Mouse (Mus musculus) CH12.LX (cell line): ENCODE results near the gene Creb1. TPM values are rescaled to one million over a fixed set of nuclear protein-coding genes. Genes with fewer than 3 reads are reported as not detected.

ENCODE experiments used
- DNase-seq: peaks from one replicate; pipeline ENCODE4 v3.0.0-alpha.2; 2013; ENCODE audit errors: extremely low read depth
- H3K27ac ChIP-seq: 2 replicates; pipeline ENCODE4 v1.5.1; 2012; ENCODE audit warnings: low read depth, mild to moderate bottlenecking, control low read depth, moderate library complexity; ENCODE audit not compliant: insufficient read depth
- H3K27me3 ChIP-seq: replicated peaks from 2 replicates; pipeline ENCODE3; 2012; ENCODE audit warnings: inconsistent platforms
- H3K36me3 ChIP-seq, 2 experiments: replicated peaks in 1 of 2; 2 replicates each; pipeline versions ENCODE3 to v1.6.1; 2012; ENCODE audit warnings: inconsistent platforms in 1 of 2, low read length in 1 of 2, mild to moderate bottlenecking in 1 of 2, mixed read lengths in 1 of 2, moderate library complexity in 1 of 2; ENCODE audit not compliant: control insufficient read depth in 1 of 2, insufficient read depth in 1 of 2
- H3K4me1 ChIP-seq, 2 experiments: 2 replicates each; pipeline ENCODE4 v1.6.1; 2012; ENCODE audit warnings: inconsistent platforms in 1 of 2, moderate library complexity in 1 of 2; ENCODE audit not compliant: insufficient read depth in 2 of 2, control insufficient read depth in 1 of 2
- H3K4me2 ChIP-seq: 2 replicates; pipeline ENCODE4 v1.6.1; 2012; ENCODE audit warnings: low read depth, mild to moderate bottlenecking, control low read depth; ENCODE audit not compliant: poor library complexity, insufficient read depth, severe bottlenecking
- H3K4me3 ChIP-seq, 3 experiments: fragments of 150-350 bp in 1 of 3; sonication (generic) in 1 of 3; replicated peaks in 1 of 3; 2 replicates each; pipeline versions ENCODE3 to v1.5.1; 2011 to 2012; ENCODE audit warnings: low read depth in 2 of 3, low read length in 2 of 3, mild to moderate bottlenecking in 2 of 3, moderate library complexity in 2 of 3, control low read depth in 1 of 3, improper control_type of control experiment in 1 of 3, inconsistent platforms in 1 of 3, mixed read lengths in 1 of 3; ENCODE audit not compliant: poor library complexity in 1 of 3
- H3K79me2 ChIP-seq: replicated peaks from 2 replicates; pipeline ENCODE4 v1.6.1; 2012; ENCODE audit warnings: mild to moderate bottlenecking, moderate library complexity; ENCODE audit not compliant: control insufficient read depth, poor library complexity, insufficient read depth, severe bottlenecking; ENCODE audit errors: extremely low read depth
- H3K9ac ChIP-seq: 2 replicates; pipeline ENCODE4 v1.6.1; 2012; ENCODE audit warnings: low read depth, mild to moderate bottlenecking, control low read depth, moderate library complexity; ENCODE audit not compliant: insufficient read depth
- H3K9me3 ChIP-seq: replicated peaks from 2 replicates; pipeline ENCODE3; 2012; ENCODE audit warnings: low read length, inconsistent platforms, mixed read lengths
- ETS1 ChIP-seq: conservative IDR thresholded peaks from 2 replicates; pipeline ENCODE4 v1.6.1; 2012; ENCODE audit warnings: low read depth, mild to moderate bottlenecking, inconsistent platforms, low read length, improper control_type of control experiment, moderate library complexity
- GABPA ChIP-seq: IDR thresholded peaks from 2 replicates; pipeline ENCODE4 v1.6.1; 2012; ENCODE audit warnings: low read depth, low read length, improper control_type of control experiment, inconsistent platforms; ENCODE audit not compliant: insufficient replicate concordance
- IRF4 ChIP-seq: IDR thresholded peaks from 2 replicates; pipeline ENCODE4 v1.6.1; 2014; ENCODE audit warnings: low read depth, mild to moderate bottlenecking, inconsistent platforms, low read length, improper control_type of control experiment
- JUN ChIP-seq: IDR thresholded peaks from 2 replicates; pipeline ENCODE4 v1.6.1; 2011; ENCODE audit warnings: low read depth, mild to moderate bottlenecking, low read length, improper control_type of control experiment, moderate library complexity; ENCODE audit not compliant: insufficient read depth
- JUND ChIP-seq: conservative IDR thresholded peaks from 2 replicates; pipeline ENCODE4 v1.6.1; 2011; ENCODE audit warnings: low read depth, low read length, improper control_type of control experiment
- MAX ChIP-seq: IDR thresholded peaks from 2 replicates; pipeline ENCODE4 v1.6.1; 2011; ENCODE audit warnings: low read length, improper control_type of control experiment
- MXI1 ChIP-seq: IDR thresholded peaks from 2 replicates; pipeline ENCODE4 v1.6.1; 2011; ENCODE audit warnings: mild to moderate bottlenecking, low read depth, low read length, improper control_type of control experiment
- MYC ChIP-seq: IDR thresholded peaks from 2 replicates; pipeline ENCODE4 v1.6.1; 2011; ENCODE audit warnings: low read depth, mild to moderate bottlenecking, improper control_type of control experiment, low read length
- RAD21 ChIP-seq: IDR thresholded peaks from 2 replicates; pipeline ENCODE4 v1.6.1; 2011; ENCODE audit warnings: low read depth, mild to moderate bottlenecking, low read length, improper control_type of control experiment, moderate library complexity
- TBP ChIP-seq: conservative IDR thresholded peaks from 2 replicates; pipeline ENCODE4 v1.6.1; 2011; ENCODE audit warnings: low read depth, low read length, improper control_type of control experiment
- TCF12 ChIP-seq: IDR thresholded peaks from 2 replicates; pipeline ENCODE4 v1.6.1; 2014; ENCODE audit warnings: low read depth, mild to moderate bottlenecking, inconsistent platforms, low read length, improper control_type of control experiment
- ZC3H11A ChIP-seq: IDR thresholded peaks from 2 replicates; pipeline ENCODE4 v1.6.1; 2012; ENCODE audit warnings: low read depth, mild to moderate bottlenecking, inconsistent platforms, low read length, improper control_type of control experiment
- ZKSCAN1 ChIP-seq: IDR thresholded peaks from 2 replicates; pipeline ENCODE4 v1.6.1; 2012; ENCODE audit warnings: low read depth, inconsistent platforms, low read length, improper control_type of control experiment, borderline replicate concordance
- ZMIZ1 ChIP-seq: IDR thresholded peaks from 2 replicates; pipeline ENCODE4 v1.6.1; 2012; ENCODE audit warnings: low read depth, mild to moderate bottlenecking, inconsistent platforms, low read length, improper control_type of control experiment
- ZNF384 ChIP-seq: IDR thresholded peaks from 2 replicates; pipeline ENCODE4 v1.6.1; 2012; ENCODE audit warnings: low read depth, low read length, improper control_type of control experiment, inconsistent platforms
- dilution Hi-C: fragments of 300-500 bp; cut with MboI; formaldehyde crosslinking; loops from 2 replicates; pipeline ENCODE4 v1.14.3; 2020; ENCODE audit warnings: low sequenced_read_pairs; ENCODE audit not compliant: extremely low pct_unique_long_range_greater_than_20kb, extremely low pct_ligation_motif_present
- in situ Hi-C: fragments of 300-500 bp; cut with MboI; formaldehyde crosslinking; loops from 3 replicates; pipeline ENCODE4 v1.14.3; 2019; ENCODE audit warnings: low sequenced_read_pairs, low pct_ligation_motif_present, low pct_unique_long_range_greater_than_20kb, mixed read lengths
- polyA plus RNA-seq: library from polyadenylated mRNA; unstranded; fragments of >175 nt; gene quantifications from 2 replicates; pipeline ENCODE4 v1.2.1, GENCODE M21; 2012; ENCODE audit warnings: low read depth; ENCODE audit not compliant: insufficient read length
- total RNA-seq, 2 experiments: library from RNA; depleted of rRNA; stranded (reverse); fragments of 300-350 nt in 1 of 2; fragments of >200 nt in 1 of 2; gene quantifications; 2 replicates each; pipeline ENCODE4 v1.2.3; 2012 to 2014

Gene Creb1
- total and polyA plus RNA-seq, 3 experiments, result 21.0 to 42.8 (median 24.2) TPM

- in situ Hi-C loops (no loop called here), dilution Hi-C loops (no loop called here)
- Histone ChIP-seq H3K79me2 (no peaks in the 10 kb centered on the region; the same call in none of the 2 replicates), H3K4me2 (peak overlapping the region; percentile 97), H3K27me3 (no peaks in the 10 kb centered on the region), H3K4me3 (peak overlapping the region; percentile 88 to 91 (median 89)), H3K9me3 (no peaks in the 10 kb centered on the region)
- DNase-seq, result peak; percentile 19
- TF ChIP-seq ZMIZ1 (no peak), ZNF384 (peak; percentile 69; the same call in 1 of the 2 replicates), ZKSCAN1 (no peak), JUND (peak; percentile 36; the same call in 1 of the 2 replicates)
- TF ChIP-seq, all 38 proteins: peak for 2
- H3K27ac ChIP-seq, result peak overlapping the region; percentile 97
- H3K9ac ChIP-seq, result peak overlapping the region; percentile 96
- peaks cover 16 to 34% of the 10 kb centered on the region in 2 experiments for H3K36me3 ChIP-seq
- H3K4me1 ChIP-seq, result peaks cover 19 to 50% of the 10 kb centered on the region in 2 experiments
Observed at GRCm38 (mm10) chr1:64614311-64614710, 81.9 kb downstream of the Creb1 start.

DNA sequence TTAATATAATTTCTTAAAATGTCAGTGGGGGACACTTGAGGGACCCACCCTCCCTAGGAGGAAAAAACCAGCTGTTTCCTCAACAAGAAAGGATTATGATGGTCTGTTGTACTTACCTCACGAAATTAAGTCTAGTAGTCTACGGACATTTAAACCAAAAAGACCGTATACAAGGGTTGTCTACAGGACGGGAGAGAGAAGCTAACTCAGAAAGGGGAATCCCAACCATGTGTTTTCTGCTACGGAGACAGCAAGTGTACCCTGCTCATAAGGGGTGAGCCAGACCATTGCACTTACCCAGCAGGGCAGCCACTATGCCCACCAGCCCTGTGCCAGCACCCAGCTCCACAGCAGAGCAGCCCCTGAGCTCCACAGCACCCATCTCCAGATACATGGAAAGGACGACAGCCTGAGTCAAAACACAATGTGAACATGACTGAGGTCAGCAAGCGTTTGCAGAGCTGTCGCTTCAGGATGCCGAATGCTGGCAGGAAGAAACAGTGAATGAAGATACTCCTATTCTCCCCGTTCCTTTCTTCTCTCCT lies 82.4 kb downstream of the Creb1 start:
- Histone ChIP-seq H3K9ac (peak overlapping the region; percentile 96), H3K27me3 (no peaks in the 10 kb centered on the region), H3K27ac (peak overlapping the region; percentile 97), H3K9me3 (no peaks in the 10 kb centered on the region), H3K4me1 (peaks cover 19 to 53% of the 10 kb centered on the region in 2 experiments), H3K4me3 (peak overlapping the region; percentile 88 to 91 (median 89)), H3K4me2 (peak overlapping the region; percentile 97)
- in situ Hi-C loops, result loop anchor here (5.0 kb wide), 1 partner anchor 82 kb away; no protein-coding TSS in a partner anchor
- peak; percentile 40 for DNase-seq
- TF ChIP-seq ZC3H11A (no peak), RAD21 (no peak), IRF4 (no peak), MXI1 (peak; percentile 86; the same call in 1 of the 2 replicates), ZNF384 (no peak), TBP (0 out of 2 replicates have a peak, but pooled peaks have one; percentile 33), TCF12 (no peak; the same call in 1 of the 2 replicates), GABPA (no peak), ETS1 (no peak), MAX (peak; percentile 90), JUN (no peak), MYC (peak; percentile 85)
- TF ChIP-seq, all 38 proteins: peak for 4
- Histone ChIP-seq H3K79me2 (no peaks in the 10 kb centered on the region; the same call in none of the 2 replicates), H3K36me3 (peaks cover 11 to 30% of the 10 kb centered on the region in 2 experiments)
- dilution Hi-C loops, result no loop called here
